ENCODE assay signal across 8 mouse cellular contexts in genomic region chr13:99592596-99593242, GRCm38 (mm10).
DNase-seq lines count a peak whose midpoint lies in the region; ATAC-seq lines count a peak whose summit lies in the region.

No protein-coding gene starts in this region.

- ATAC-seq in forebrain, embryonic 11.5 days (replicated peaks; ENCODE audit: low FRiP score): 0 out of 2 replicates have a peak, but pooled peaks have one; percentile 7
- no peak; the same call in 1 of the 2 replicates for ATAC-seq in forebrain, embryonic 14.5 days
- no peak for ATAC-seq in neural tube, embryonic 12.5 days (ENCODE audit: low FRiP score, low read depth)

- H3K4me1 ChIP-seq in forebrain, embryonic 11.5 days (replicated peaks; ENCODE audit: control insufficient read depth, insufficient read depth, low read length): peaks cover 14% of the 10 kb centered on the region
- H3K4me1 ChIP-seq in forebrain, embryonic 14.5 days (ENCODE audit: control insufficient read depth, insufficient read depth, low read length): peaks cover 19% of the 10 kb centered on the region
- H3K4me1 ChIP-seq in neural tube, embryonic 12.5 days: peaks cover 14% of the 10 kb centered on the region

- H3K4me3 ChIP-seq in forebrain, embryonic 11.5 days (ENCODE audit: low read depth, low read length): no peak overlapping the region
- no peak overlapping the region for H3K4me3 ChIP-seq in forebrain, embryonic 14.5 days (ENCODE audit: low read depth, low read length)
- no peak overlapping the region for H3K4me3 ChIP-seq in neural tube, embryonic 12.5 days

- WGBS in forebrain, embryonic 11.5 days: 10% methylated on average over 15 of the region's 15 CpGs
- WGBS in forebrain, embryonic 14.5 days: 13% methylated on average over 15 of the region's 15 CpGs
- 19% methylated on average over 15 of the region's 15 CpGs for WGBS in neural tube, embryonic 12.5 days

- no peak overlapping the region; the same call in 1 of the 2 replicates for H3K4me2 ChIP-seq in forebrain, embryonic 11.5 days (ENCODE audit: low read depth, low read length, severe bottlenecking)
- H3K4me2 ChIP-seq in forebrain, embryonic 14.5 days (ENCODE audit: low read length): no peak overlapping the region
- H3K4me2 ChIP-seq in neural tube, embryonic 12.5 days (replicated peaks): peak overlapping the region; percentile 15; the same call in 1 of the 2 replicates

- H3K36me3 ChIP-seq in forebrain, embryonic 11.5 days (ENCODE audit: control insufficient read depth, insufficient read depth, low read length): no peaks in the 10 kb centered on the region
- H3K36me3 ChIP-seq in forebrain, embryonic 14.5 days (ENCODE audit: control insufficient read depth, insufficient read depth, low read length): no peaks in the 10 kb centered on the region
- no peaks in the 10 kb centered on the region for H3K36me3 ChIP-seq in neural tube, embryonic 12.5 days

- no peaks in the 10 kb centered on the region for H3K27me3 ChIP-seq in forebrain, embryonic 11.5 days (ENCODE audit: control insufficient read depth, insufficient read depth, low read length)
- H3K27me3 ChIP-seq in forebrain, embryonic 14.5 days (replicated peaks; ENCODE audit: control insufficient read depth, insufficient read depth, low read length): no peaks in the 10 kb centered on the region
- H3K27me3 ChIP-seq in neural tube, embryonic 12.5 days (replicated peaks): no peaks in the 10 kb centered on the region

- no peaks in the 10 kb centered on the region for H3K9me3 ChIP-seq in forebrain, embryonic 11.5 days (ENCODE audit: control insufficient read depth, low read length)
- H3K9me3 ChIP-seq in forebrain, embryonic 14.5 days (replicated peaks; ENCODE audit: control insufficient read depth, low read length): no peaks in the 10 kb centered on the region
- no peaks in the 10 kb centered on the region for H3K9me3 ChIP-seq in neural tube, embryonic 12.5 days

- DNase-seq in forebrain, embryonic 11.5 days (ENCODE audit: low spot score): no peak
- DNase-seq in forebrain, embryonic 14.5 days (ENCODE audit: low spot score): no peak
- no peak for DNase-seq in neural tube, embryonic 10.5 days (ENCODE audit: extremely low spot score, low spot score)
- DNase-seq in embryo, embryonic 11 days: peak; percentile 42
- peak; percentile 58 for DNase-seq in kidney, postnatal 10 days
- peak; percentile 42 for DNase-seq in lung, postnatal 10 days
- no peak for DNase-seq in spleen, postnatal 36 days (ENCODE audit: low spot score in 2 of 2)

- H3K9ac ChIP-seq in forebrain, embryonic 11.5 days (ENCODE audit: low read length): peak overlapping the region; percentile 23; the same call in 1 of the 2 replicates
- no peak overlapping the region for H3K9ac ChIP-seq in forebrain, embryonic 14.5 days (ENCODE audit: low read length)
- no peak overlapping the region for H3K9ac ChIP-seq in neural tube, embryonic 12.5 days

- H3K27ac ChIP-seq in forebrain, embryonic 11.5 days (ENCODE audit: low read depth, low read length): no peak overlapping the region
- H3K27ac ChIP-seq in forebrain, embryonic 14.5 days (ENCODE audit: low read depth, low read length): no peak overlapping the region
- H3K27ac ChIP-seq in neural tube, embryonic 12.5 days: no peak overlapping the region

Comparison
In these comparisons a context has a peak if more than half of its experiments do, and no peak if none do; other contexts are left out.
1. DNase-seq: peak in embryo, embryonic 11 days (single experiment), kidney, postnatal 10 days (single experiment) and lung, postnatal 10 days (single experiment); none in forebrain, embryonic 11.5 days (single experiment), forebrain, embryonic 14.5 days (single experiment), neural tube, embryonic 10.5 days (single experiment) and spleen, postnatal 36 days (0 of 2).